Mouse (Mus musculus) common myeloid progenitor, adult 5-6 weeks (primary cell): ENCODE data around the gene Ankrd13b. TPM values are rescaled to one million over a fixed set of nuclear protein-coding genes. Genes with fewer than 3 reads are reported as not detected.
A peak's percentile ranks its signal among the peaks of the same experiment; 100 is the strongest.

Source experiments
- ATAC-seq: replicated peaks from 2 replicates; pipeline ENCODE4 v1.8.0; 2016; ENCODE audit warnings: low read depth, mild to moderate bottlenecking, moderate TSS enrichment, inconsistent platforms; ENCODE audit not compliant: poor library complexity, severe bottlenecking
- total RNA-seq: library from RNA; stranded (forward); fragments of 200-1000, 187-1606 nt; gene quantifications from 2 replicates; pipeline ENCODE4 v1.2.3, GENCODE M21; 2017

Ankrd13b gene
- total RNA-seq, 1 experiment from 2014 or later, result 8.7 TPM

DNA sequence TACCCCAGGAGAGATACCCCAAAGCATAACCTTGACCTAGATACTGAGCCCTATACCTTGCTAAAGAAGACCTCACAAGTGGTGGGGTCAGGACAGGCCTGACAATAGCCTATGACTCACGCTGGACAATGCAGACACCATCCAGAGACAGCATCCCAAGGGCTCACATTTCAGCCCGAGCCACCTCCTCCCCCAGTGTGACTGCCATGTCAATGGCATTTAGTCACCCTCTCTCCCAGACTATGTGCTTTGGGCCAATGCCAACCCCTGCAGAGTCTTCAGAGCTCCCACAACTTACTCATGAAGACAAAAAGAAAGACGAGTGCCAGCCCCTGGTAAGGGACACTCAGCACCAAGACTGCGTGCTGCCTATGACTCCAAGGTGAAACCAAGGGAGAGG lies 24.8 kb downstream of the Ankrd13b start:
- no peak for ATAC-seq

DNA sequence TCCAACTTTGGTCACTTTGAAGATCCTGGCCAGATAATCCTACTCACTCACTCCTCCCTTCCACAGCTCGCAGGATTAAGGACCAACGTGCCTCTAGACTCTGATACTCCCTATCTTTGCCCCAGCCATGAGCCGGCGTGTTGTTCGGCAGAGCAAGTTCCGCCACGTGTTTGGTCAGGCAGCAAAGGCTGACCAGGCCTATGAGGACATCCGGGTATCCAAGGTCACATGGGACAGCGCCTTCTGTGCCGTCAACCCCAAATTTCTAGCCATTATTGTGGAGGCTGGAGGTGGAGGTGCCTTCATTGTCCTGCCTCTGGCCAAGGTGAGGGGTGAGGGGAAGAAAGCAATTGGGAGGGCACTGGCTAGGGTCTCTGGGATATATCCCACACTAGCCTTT lies 25.7 kb downstream of the Ankrd13b start:
- no peak for ATAC-seq

DNA sequence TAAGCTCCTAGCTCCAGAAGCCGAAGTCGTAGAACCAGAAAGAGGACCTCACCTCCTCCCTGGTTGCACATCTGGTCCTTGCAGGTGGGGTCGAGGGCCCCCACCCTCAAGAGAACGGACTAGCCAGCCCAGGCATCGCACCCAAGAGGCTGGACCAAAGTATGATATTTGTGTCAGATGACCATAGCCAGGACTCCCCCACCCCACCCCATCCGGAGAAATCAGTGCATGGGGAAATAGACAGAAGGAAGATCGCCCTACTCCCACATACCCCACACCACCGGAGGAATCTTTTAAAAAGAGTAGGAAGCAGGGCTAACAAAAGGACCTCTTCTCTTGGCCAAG lies 26.4 kb downstream of the Ankrd13b start:
- no peak for ATAC-seq

DNA sequence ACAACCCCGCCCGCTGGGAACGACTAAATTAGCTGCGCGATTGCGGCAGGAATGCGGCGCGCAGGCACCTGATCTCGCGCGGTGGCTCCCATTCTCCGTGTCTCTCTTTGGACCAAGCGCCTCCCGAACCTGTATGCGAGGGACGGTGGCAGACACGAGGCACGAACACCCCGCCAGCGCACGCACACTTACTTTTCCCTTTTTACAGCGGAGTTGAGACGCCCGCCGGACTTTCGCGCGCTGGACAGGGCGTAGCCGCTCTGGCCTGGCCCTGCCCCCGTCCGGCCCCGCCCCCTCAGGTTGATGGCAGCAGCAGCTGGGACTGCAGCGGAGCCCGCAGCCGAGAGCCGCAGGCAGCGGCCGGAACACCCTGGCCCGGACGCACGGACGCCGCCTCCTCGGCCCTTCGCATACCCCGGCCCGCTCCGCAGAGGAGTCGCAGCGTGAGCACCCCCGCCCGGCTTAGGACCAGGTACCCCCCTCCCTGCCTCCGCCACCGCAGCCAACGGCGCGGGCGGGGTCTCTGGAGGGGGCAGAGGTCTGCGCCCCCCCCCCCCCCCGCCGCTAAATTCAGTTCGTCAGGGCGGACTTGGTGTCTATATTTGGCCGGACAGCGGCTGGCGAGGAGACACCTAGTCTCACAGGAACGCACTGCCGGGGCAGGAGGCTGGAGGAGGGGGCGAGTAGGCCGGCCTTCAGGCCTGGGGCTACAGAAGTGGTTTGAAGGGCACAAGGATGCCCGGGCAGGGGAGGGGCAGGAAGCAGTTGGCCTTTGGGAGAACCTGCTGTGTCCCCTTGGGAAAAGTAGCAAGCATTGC lies 27.0 kb downstream of the Ankrd13b start, which contains the start of gene Coro6:
TSS of gene Coro6 (plus strand) at position 129 of the 818 bp plus-strand sequence.
- peak; percentile 38; the same call in 1 of the 2 replicates for ATAC-seq

DNA sequence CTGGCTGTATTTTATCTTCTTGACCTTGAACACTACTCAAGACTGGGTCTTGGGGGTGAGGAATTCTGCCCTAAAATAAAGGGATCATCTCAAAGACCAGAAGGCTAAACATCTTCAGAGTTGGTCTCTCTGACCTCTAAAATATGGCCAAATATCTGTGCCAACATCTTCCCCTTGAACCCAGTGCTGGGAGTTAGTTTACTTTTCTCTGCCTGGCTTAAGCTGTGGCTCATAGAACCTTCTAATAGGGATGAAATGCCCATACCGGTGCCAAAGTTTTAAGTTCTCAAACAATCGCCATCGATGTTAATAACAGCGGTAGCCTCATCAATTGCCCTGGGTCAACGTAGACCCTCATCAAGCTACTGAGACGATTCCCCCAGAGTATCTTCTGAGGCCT lies 27.6 kb downstream of the Ankrd13b start:
- no peak for ATAC-seq

DNA sequence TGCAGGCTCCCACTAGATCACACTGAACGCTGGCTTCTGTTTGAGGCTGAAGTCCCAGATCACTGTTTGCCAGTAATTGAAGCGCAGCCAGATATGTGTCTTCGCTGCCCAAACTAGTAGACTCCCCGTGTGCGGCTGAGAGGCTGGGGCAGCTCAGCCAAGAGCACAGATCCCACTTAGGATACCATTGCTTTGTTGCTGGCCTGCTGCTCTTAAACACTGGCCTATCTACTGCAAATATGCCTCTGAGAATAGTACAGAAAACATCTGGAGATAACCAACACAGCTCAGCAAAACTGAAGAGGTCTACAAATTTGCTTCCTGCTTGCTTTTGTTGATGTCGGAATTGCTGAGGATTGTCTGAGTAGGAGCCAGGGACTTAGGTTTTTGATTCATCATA lies 32.6 kb downstream of the Ankrd13b start:
- no peak for ATAC-seq

DNA sequence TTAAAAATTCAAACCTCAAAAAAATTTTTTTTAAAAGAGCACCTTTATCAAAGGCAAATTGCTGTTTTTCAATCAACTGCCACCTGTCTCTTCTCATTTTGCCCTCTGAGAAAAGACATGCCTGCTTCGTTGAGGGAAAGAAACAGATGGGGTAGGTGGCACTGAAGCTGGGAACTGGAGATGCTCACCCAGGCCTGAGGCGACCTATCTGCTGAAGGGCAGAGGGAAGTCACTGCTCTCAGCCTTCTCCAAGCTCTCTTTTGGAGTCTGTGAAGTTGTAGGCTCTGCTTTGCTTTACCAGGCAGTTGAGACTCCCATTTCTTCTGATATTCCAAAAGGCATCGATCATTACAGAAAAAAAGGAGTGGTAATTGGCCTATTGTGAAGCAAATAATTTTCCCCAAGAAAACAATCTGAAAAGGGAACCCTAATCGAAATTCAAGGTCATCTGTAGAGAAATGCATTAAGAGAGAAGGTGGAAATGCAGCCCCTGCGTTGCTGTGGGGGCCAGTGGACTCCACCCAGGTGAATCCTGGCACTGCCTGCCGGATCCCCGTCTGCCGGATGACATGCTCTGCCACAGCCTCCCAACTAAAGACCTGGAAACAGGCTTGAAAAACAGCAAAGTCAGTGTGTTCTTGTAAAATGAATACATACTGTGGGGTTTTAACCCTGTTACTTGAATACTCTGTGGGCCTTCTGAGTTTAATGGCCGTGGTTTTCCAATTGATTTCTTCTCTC lies 33.5 kb downstream of the Ankrd13b start:
- ATAC-seq, result no peak

DNA sequence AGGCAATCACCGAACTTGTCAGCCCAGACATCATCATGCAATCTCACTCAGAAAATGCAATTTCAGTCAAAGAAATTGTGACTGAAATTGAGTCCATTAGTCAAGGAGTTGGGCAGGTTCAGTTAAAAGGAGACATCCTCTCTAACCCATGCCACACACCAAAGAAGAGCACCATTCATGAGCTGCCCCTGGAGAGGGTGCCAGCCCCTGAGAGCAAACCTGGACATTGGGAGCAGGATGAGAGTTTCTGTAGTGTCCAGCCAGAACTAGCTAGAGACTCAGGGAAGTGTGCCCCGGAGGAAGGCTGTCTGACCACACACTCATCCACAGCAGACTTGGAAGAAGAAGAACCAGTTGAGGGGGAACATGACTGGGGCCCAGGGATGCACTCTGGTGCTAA lies 36.1 kb downstream of the Ankrd13b start:
- no peak for ATAC-seq

DNA sequence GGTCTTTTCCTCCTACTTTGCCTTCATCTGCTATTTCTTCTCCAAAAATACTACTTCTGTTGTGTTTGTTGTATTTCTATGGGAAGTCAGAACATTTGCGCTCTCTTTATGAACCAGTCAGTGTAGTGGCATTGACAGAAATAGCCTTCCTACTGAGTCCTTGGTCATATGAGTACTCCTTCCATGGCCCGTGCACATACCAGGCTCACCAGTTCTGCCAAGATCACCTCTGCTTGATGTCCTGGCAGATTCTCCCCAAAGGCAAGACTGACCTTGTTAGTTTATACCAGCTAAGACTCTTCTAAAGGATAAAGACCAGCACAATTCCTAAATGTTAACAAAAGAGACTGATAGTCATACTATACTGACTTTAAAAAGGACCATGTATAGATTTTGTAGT lies 37.8 kb downstream of the Ankrd13b start:
- ATAC-seq, result no peak

DNA sequence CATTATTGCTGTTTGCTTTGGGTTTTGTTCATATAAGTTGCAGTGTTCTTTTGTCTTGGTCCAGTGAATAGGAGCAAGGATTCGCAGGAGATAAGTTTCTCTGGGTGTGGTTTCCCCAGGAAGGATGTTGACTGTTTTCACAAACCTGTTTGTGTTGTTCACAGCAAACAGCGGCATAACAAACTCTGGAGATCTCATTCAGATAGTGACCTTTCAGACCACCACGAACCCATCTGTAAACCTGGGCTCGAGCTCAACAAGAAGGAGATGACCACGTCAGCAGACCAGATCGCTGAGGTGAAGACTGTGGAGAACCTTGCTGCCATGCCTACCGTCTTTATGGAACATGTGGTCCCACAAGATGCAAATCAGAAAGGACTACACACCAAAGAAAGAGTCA lies 40.3 kb downstream of the Ankrd13b start:
- no peak for ATAC-seq

DNA sequence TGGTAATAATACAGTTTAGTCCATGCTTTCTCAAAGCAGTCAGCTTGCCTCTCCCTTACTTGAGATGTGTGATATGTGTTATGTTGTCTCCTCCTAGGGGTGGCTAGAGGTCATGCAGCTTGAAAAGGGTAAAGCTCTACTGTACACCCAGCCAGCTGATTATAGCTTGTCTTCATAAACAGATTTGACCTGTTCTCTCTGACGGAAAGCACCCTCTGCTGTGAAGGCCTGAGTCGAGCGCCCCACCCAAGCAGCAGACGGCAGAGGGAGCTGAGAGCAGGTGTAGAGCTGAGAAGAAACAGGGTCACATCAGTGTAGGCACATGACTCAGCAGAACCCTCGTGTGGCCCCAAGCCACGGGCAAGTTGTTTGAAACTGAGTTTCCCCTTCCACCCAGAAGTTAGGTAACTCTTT lies 42.8 kb downstream of the Ankrd13b start:
- peak; percentile 84 for ATAC-seq

DNA sequence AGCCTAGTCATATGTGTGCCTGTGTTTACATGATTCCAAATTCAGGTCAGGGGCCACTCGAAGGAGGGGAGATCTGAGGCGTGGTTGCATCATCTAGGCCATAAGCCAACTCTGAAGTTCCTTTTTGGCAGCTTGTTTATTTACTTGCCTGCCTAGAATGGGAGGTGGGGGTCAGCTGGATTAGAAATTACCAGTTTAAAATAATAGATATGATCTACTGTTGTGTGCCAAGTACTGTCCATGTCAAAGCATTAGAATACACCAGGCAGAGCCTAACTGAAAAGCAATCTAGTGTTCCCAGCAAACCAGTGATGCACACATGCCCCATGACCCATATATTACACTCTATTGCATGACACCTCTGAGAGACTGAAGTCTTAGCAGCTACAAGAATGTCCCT lies 44.5 kb downstream of the Ankrd13b start:
- ATAC-seq, result no peak

DNA sequence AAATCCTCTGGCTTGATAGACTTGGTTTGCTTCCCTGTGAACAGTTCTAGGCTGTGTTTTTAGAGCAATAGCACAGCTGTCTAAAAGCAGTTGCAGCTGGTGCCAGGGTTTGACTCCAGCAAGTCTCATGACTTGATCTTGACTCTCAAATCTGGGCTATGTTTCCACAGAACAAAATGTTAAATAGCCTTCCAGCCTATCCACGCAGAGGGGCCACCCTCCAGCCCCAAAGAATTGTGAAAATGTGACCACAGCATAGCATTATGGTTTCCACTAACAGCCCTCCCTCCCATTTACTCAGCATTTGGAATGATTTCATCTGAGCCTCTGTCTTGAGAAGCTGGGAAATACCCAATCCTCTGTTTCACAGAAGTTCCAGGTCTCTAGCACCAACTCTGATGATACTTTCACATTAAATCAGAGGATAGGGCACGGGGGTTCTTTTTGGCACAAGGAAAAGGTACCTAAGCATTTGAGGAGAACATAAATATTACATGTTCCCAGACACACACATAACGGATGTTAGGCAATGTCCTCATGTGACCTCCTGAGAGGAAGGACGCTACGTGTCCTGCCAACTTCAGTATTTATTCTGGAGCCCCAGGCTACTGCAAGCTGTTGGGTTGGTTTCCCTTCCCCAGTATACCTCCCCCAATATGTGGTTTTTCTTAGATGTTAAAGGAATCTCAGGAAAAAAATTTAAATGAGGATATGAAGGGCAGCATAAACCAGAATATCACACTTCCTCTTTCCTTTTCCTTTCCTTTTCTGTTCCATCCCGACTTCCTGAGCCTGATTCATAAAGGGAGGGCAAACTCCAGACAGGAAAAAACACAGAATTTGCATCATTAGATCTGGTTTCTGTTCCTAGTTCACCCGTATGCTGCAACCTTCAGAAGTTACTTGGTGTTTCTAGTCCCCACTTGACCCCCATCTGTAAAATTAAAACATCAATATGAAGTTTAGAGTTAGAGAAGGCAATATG lies 47.0 kb downstream of the Ankrd13b start:
- peak; percentile 63 for ATAC-seq

DNA sequence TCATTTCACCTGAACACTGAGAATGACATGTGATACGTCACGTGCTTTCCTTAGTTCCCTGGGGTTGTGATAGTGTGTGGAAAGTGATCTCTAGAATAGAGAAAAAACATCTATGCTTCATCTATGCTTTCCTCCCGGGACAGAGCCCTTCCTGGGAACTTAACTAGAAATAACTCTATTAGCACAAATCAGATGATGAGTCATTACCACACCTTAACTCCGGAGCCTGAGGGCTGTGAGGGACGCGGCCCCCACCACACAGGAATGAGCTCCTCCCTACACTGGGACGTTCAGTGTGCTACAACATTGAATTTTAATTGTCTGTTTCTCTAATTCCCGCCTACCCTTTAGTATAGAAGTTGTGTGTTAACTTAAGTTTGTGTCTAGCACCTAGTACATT lies 48.5 kb downstream of the Ankrd13b start:
- no peak for ATAC-seq

DNA sequence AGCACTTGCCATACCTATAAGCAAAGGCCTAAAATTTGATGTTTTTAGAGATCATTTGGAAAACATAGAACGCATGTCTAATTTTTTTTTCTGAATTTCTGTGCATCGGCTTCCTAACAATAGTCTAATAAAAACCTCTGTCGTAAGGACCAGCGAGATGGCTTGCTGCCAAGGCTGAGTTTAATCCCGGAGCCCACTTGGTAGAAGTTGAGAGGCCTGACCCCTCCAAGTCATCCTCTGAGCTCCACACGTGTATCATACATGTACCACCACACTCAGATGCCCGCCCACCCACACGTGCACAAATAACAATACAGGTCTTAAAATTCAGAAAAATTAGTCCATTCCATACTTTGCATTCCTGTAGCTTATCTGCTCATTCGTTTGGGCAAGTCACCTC lies 49.4 kb downstream of the Ankrd13b start:
- ATAC-seq, result no peak

DNA sequence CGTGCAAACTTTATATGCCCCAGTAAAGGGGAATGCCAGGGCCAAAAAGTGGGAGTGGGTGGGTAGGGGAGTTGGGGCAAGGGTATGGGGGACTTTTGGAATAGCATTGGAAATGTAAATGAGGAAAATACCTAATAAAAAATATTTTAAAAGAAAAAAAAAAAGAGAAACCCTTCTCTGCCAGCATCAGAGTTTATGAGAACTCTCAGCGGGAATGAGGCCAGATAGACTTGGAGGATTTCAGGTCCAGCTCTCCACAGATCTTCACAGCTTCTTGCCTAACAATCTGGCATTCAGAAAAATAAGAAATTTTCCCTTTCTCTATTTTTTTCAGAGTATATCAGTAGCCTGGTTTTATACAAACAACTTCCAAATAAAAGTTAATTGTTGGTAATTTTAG lies 52.5 kb downstream of the Ankrd13b start:
- no peak for ATAC-seq

DNA sequence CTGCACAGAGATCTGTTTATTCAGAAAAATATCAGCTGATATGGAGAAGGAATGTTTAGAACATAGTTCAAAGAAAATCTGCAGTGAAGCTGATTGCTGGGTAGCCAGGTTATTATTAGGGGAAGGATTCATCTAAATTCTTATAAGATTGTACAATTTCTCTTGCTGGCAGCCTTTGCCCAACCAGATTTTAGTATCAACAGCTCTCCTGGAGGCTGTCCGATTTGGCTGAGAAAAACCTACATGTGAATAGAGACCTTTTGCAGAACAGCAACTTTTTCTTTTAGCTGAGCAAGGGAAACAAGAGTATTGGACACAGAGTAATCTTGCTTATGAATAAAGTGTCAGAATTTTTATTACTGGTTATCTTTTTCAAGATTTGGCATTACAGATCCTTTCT lies 61.0 kb downstream of the Ankrd13b start:
- ATAC-seq, result no peak

DNA sequence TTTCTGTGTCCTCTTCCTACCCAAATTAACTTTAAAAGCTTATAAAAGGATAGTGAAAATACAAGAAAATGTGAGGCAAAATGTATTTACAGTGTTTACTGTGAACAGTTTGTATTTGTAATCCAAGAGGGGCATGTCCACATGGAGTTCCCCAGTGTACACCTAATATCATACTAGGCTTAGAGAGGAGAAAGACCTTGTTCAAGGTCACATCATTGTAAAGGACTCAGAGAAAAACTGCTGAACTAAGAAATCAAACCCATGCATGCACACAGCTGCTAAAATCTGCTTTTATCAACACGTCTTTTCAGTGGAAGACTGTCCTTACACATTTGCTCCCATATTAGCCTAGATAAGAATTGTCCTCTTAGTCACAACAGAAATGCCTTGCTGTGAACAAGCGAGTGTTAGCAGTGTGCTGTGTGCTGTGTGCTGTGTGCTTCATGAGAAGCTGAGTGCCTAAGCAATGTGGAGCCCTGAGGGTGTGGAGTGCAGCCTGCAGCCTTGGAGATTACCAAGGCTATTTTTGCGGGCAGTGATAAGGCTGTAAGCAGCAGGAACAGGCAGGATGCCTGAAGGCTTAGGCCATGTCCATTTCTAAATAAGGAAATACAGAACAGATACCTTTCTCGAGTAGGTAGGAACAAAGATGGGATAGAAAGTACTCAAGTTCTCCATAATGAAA lies 66.2 kb downstream of the Ankrd13b start:
- ATAC-seq, result peak; percentile 52; the same call in 1 of the 2 replicates
